Mouse (Mus musculus) neural tube, embryonic 13.5 days (tissue): ENCODE measurements at regions not wholly inside any gene's neighbourhood (a gene's known extent, or its start where the extent isn't known, plus 50 kb on each side); places are given as distances from the start of the nearest gene placed in this dataset.

Source experiments
- ATAC-seq: fragments of 200-750 bp; cut with Nextera tagmentation; 2 replicates; pipeline ENCODE4 v1.8.0; 2017; ENCODE audit warnings: low read depth, mild to moderate bottlenecking, moderate TSS enrichment, moderate library complexity
- H3K27ac ChIP-seq: fragments of 300-500 bp; sonication (generic); replicated peaks from 2 replicates; pipeline ENCODE4 v1.5.1; 2015; ENCODE audit warnings: moderate library complexity, mild to moderate bottlenecking, inconsistent platforms
- H3K27me3 ChIP-seq: fragments of 300-500 bp; sonication (generic); 2 replicates; pipeline ENCODE4 v1.6.1; 2015; ENCODE audit warnings: mild to moderate bottlenecking, inconsistent platforms
- H3K36me3 ChIP-seq: fragments of 300-500 bp; sonication (generic); 2 replicates; pipeline ENCODE4 v1.6.1; 2015; ENCODE audit warnings: mild to moderate bottlenecking, inconsistent platforms
- H3K4me1 ChIP-seq: fragments of 300-500 bp; sonication (generic); replicated peaks from 2 replicates; pipeline ENCODE4 v1.6.1; 2015; ENCODE audit warnings: inconsistent platforms
- H3K4me2 ChIP-seq: fragments of 300-500 bp; sonication (generic); 2 replicates; pipeline ENCODE4 v1.6.1; 2015; ENCODE audit warnings: inconsistent platforms, mild to moderate bottlenecking, moderate library complexity
- H3K4me3 ChIP-seq: fragments of 300-500 bp; sonication (generic); 2 replicates; pipeline ENCODE4 v1.5.1; 2015; ENCODE audit warnings: mild to moderate bottlenecking, inconsistent platforms
- H3K9ac ChIP-seq: fragments of 300-500 bp; sonication (generic); 2 replicates; pipeline ENCODE4 v1.6.1; 2015; ENCODE audit warnings: moderate library complexity, mild to moderate bottlenecking, inconsistent platforms
- H3K9me3 ChIP-seq: fragments of 300-500 bp; sonication (generic); 2 replicates; pipeline ENCODE4 v1.6.1; 2016; ENCODE audit warnings: inconsistent platforms
- WGBS: fragments of 180-500 bp; shearing (Covaris S2); methylation state at CpG from one replicate; pipeline ENCODE4 v1.1.7; 2015; 5-methylcytosine and 5-hydroxymethylcytosine counted together

DNA sequence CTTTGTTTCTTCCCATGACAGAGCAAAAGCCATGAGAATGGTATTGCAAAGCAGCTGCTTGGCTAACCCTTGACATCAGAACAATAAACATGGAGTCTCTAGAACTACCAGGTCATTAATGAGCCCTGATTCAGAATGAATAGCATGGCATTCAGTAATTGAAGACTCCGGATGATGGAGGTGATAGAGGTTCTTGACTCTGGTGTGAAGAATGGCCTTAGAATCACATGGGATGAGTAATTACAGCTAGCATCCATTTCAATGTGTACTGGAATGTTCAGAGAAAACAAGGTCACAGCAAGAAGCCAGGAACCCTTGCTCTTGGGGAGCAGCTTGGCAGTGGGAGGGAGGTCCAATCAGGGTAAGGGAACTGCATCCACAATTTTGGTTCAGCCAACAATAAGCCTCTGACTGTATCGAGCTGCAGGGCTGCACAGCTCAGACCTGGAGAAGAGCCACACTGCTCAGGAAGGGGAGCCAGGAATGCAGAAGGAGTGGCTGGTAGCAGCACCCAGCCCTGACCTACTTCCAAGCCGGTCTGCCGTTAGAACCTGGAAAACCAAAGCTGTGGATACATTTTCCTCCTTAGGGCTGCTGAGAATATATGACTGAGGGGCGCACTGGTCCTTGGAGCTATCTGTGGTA is 275.1 kb downstream of the Maf start:
- no peaks in the 10 kb centered on the region for H3K9me3 ChIP-seq

DNA sequence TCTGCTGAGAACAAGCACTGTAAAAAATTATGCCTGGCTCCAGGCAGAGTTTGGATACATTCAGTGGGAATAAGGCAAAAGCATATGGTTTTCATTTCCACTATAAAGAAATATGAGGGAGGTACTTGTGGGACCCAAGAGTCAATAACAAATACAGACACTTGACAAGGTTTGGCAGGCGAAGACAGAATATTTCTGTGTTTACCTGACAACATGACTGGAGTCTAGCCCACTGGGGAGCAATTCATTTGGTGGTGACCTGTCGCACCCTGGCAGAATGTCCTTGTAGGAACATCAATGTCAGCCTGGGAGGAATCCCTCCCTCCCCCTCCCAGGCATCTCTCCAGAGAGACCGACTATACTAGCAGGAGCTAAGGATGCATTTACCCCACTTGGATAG is 276.8 kb downstream of the Maf start:
- no peak overlapping the region for H3K4me2 ChIP-seq
- H3K27me3 ChIP-seq = peaks cover 4% of the 10 kb centered on the region; the same call in 1 of the 2 replicates
- no peak overlapping the region for H3K9ac ChIP-seq
- peaks cover 14% of the 10 kb centered on the region for H3K4me1 ChIP-seq
- H3K27ac ChIP-seq = no peak overlapping the region
- ATAC-seq = no peak
- 64% methylated on average over 3 of the region's 3 CpGs for WGBS
- no peaks in the 10 kb centered on the region for H3K9me3 ChIP-seq
- H3K36me3 ChIP-seq = no peaks in the 10 kb centered on the region
- H3K4me3 ChIP-seq = no peak overlapping the region

More for the DNA sequence above, 275.1 kb downstream of the Maf start:
- H3K4me1 ChIP-seq = peaks cover 14% of the 10 kb centered on the region
- 68% methylated on average over 5 of the region's 5 CpGs for WGBS
- no peak overlapping the region for H3K4me3 ChIP-seq
- ATAC-seq = no peak
- peaks cover 4% of the 10 kb centered on the region; the same call in 1 of the 2 replicates for H3K27me3 ChIP-seq
- no peak overlapping the region for H3K9ac ChIP-seq
- no peak overlapping the region for H3K27ac ChIP-seq
- no peaks in the 10 kb centered on the region for H3K36me3 ChIP-seq
- no peak overlapping the region for H3K4me2 ChIP-seq

DNA sequence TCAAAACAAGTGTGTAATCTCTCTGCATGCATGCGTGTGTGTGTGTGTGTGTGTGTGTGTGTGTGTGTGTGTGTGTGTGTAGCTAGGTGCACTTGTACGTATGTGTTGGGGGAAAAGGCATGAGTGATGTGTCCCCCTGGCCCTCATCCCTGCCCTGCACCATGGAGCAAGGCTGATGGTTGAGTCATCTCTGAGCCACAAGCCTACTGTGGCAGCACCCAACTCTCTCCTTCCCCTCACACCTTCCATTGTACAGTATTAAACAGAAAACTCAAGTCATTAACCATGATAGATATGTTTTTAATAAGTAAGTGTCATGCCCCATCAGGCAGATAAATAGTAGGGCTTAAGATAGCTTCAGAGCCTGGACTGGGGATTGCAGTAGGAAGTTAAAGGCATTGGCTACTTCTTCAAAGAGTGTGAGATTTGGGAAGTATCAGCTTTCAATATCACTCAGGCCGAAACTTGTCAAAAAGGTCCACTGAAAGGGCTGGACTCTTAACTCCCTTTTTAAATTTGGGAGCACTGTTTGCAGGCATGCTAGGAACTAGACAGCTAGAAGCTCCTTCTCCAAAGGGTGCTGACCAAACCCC is 278.2 kb downstream of the Maf start:
- Histone ChIP-seq H3K4me2 (no peak overlapping the region), H3K9me3 (no peaks in the 10 kb centered on the region), H3K27me3 (peaks cover 4% of the 10 kb centered on the region; the same call in 1 of the 2 replicates), H3K9ac (no peak overlapping the region), H3K27ac (no peak overlapping the region), H3K36me3 (no peaks in the 10 kb centered on the region), H3K4me3 (no peak overlapping the region), H3K4me1 (peaks cover 14% of the 10 kb centered on the region)
- no peak for ATAC-seq
- 89% methylated on average over 3 of the region's 3 CpGs for WGBS

DNA sequence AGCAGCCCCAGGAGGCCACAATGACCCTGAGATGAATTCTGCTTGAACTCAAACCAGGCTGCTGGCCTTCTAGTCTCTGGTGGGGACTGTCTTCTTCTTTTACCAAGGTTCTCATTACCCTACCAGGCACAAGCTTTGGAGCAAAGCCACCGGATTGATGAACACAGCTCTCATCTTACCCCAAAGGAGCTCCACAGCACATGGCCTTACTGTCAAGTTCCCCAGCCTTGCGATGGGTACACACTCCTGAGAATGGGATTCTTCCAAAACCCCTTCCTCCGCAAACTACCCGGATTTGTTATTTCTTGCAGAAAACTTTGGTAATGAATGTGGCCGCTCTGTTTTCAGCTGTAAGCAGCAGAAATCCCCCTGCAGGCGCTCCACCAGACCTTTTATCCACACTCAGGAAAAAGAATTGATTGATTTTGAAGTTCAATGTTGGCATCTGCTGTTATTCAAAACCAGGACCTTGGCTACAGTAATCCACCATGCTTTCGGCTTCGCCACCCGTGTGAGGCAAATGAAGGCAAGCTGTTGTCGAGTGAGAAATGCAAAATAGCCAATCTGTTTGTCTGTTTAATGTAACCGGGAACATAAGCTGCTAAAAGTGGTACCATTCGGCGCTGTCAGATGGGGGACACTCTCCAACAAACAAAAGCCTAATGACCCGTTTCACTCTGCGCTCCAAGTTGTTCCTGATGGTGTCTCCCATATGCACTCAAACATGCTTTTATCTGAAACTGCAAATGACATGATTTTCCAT is 278.9 kb downstream of the Maf start:
- H3K4me2 ChIP-seq = no peak overlapping the region
- peaks cover 14% of the 10 kb centered on the region for H3K4me1 ChIP-seq
- H3K27ac ChIP-seq = peak overlapping the region; percentile 23; the same call in 1 of the 2 replicates
- 70% methylated on average over 15 of the region's 15 CpGs for WGBS
- H3K36me3 ChIP-seq = no peaks in the 10 kb centered on the region
- no peak for ATAC-seq
- H3K9me3 ChIP-seq = no peaks in the 10 kb centered on the region
- peaks cover 4% of the 10 kb centered on the region; the same call in 1 of the 2 replicates for H3K27me3 ChIP-seq
- H3K4me3 ChIP-seq = no peak overlapping the region
- no peak overlapping the region for H3K9ac ChIP-seq

DNA sequence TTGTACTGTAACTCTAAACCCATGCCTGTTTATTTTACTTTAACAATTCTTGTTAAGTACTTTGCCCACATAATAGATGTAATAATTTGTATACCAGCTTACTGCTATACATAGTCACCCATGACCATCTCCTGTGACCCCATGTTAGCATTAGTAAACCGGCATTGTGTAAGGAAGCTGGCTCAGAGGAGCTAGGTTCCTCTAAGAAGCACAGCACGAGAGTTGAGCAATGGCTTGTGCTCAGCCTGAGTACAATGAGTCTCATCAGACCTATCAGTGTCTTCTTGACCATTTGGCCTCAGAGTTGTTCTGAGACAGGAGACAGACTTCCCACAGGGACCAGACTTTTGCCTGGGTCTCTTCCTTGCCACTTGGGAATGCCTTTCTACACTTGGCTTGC is 279.6 kb downstream of the Maf start:
- peaks cover 4% of the 10 kb centered on the region; the same call in 1 of the 2 replicates for H3K27me3 ChIP-seq
- peak overlapping the region; percentile 23; the same call in 1 of the 2 replicates for H3K27ac ChIP-seq
- no peaks in the 10 kb centered on the region for H3K36me3 ChIP-seq
- H3K4me3 ChIP-seq = no peak overlapping the region
- 84% methylated on average over 2 of the region's 2 CpGs for WGBS
- no peaks in the 10 kb centered on the region for H3K9me3 ChIP-seq
- no peak overlapping the region for H3K9ac ChIP-seq
- ATAC-seq = no peak
- H3K4me1 ChIP-seq = peaks cover 14% of the 10 kb centered on the region
- no peak overlapping the region for H3K4me2 ChIP-seq

DNA sequence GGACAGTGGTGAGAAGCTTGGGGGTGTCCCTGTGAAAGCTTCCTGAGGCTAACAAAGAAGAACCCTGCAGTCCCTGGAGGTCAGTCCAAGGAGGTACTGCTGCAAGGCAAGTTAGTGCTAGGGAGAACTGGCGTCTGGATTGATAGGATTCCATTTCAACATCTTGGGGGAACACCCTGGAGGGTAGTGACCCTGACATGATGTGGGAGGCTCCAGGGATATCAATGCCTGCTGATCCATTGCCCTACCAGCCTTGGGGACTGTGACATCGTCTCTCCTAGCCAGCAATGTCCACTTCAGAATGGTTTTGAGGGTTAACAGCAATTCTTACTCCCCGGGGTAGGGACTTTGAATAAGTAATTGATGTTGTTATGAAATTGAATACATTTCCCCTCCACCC is 280.1 kb downstream of the Maf start:
- Histone ChIP-seq H3K4me2 (no peak overlapping the region), H3K4me3 (no peak overlapping the region), H3K9ac (no peak overlapping the region), H3K27ac (no peak overlapping the region), H3K4me1 (peaks cover 11% of the 10 kb centered on the region), H3K9me3 (no peaks in the 10 kb centered on the region), H3K36me3 (no peaks in the 10 kb centered on the region), H3K27me3 (peaks cover 4% of the 10 kb centered on the region; the same call in 1 of the 2 replicates)
- WGBS = 72% methylated on average over 3 of the region's 3 CpGs
- no peak for ATAC-seq

DNA sequence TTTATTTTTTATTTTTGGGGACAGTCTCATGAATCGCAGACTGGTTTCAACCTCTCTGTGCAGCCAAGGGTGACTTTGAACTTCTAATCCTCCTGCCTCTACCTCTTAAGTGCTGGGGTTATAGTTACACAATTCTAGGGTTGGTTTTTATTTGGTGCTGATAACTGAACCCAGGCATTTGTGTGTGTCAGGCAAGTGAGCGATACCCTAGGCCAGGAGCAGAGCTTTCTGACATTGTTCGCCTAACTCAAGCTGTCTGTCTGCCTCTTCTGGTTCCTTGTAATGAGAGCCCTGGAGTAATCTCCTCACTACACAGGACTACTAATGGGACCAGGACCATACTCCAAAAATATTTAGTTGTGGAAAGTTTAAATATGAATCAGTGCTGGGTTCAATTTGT is 281.1 kb downstream of the Maf start:
- 90% methylated on average over 3 of the region's 3 CpGs for WGBS
- Histone ChIP-seq H3K9me3 (no peaks in the 10 kb centered on the region), H3K36me3 (no peaks in the 10 kb centered on the region), H3K9ac (no peak overlapping the region), H3K4me3 (no peak overlapping the region), H3K4me2 (no peak overlapping the region), H3K27me3 (peaks cover 4% of the 10 kb centered on the region; the same call in 1 of the 2 replicates), H3K4me1 (peaks cover 9% of the 10 kb centered on the region), H3K27ac (no peak overlapping the region)
- no peak for ATAC-seq

DNA sequence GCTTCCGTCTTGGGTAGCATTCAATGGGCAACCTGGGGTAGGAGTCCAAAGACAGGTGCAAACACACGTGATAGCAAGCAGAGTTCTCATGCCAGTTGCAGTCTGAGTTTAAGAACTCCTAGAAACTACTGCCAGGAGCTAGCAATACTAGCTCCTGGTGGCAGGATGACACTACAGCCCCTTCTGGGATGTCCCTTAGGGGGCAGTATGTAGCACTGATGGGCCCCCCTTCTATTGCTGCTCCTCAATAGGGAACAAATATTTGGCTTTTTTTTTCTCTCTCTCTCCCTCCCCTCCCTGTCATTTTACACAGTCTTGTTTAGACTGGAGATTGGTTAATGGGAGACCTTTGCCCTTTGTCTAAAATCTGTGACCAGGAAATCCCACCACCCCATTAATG is 282.2 kb downstream of the Maf start:
- Histone ChIP-seq H3K27me3 (peaks cover 4% of the 10 kb centered on the region; the same call in 1 of the 2 replicates), H3K9ac (no peak overlapping the region), H3K4me3 (no peak overlapping the region), H3K27ac (no peak overlapping the region), H3K9me3 (no peaks in the 10 kb centered on the region), H3K4me1 (peaks cover 9% of the 10 kb centered on the region), H3K4me2 (no peak overlapping the region), H3K36me3 (no peaks in the 10 kb centered on the region)
- ATAC-seq = no peak
- 68% methylated on average over 2 of the region's 2 CpGs for WGBS

GRCm38 (mm10) chr8:115423682-115424081 is 283.9 kb downstream of the Maf start:
- no peaks in the 10 kb centered on the region for H3K9me3 ChIP-seq
- ATAC-seq = no peak
- peaks cover 6% of the 10 kb centered on the region for H3K4me1 ChIP-seq
- H3K27ac ChIP-seq = no peak overlapping the region
- H3K9ac ChIP-seq = no peak overlapping the region
- peaks cover 4% of the 10 kb centered on the region; the same call in 1 of the 2 replicates for H3K27me3 ChIP-seq
- H3K4me3 ChIP-seq = no peak overlapping the region
- WGBS = 87% methylated on average over 2 of the region's 2 CpGs
- no peaks in the 10 kb centered on the region for H3K36me3 ChIP-seq
- H3K4me2 ChIP-seq = no peak overlapping the region

DNA sequence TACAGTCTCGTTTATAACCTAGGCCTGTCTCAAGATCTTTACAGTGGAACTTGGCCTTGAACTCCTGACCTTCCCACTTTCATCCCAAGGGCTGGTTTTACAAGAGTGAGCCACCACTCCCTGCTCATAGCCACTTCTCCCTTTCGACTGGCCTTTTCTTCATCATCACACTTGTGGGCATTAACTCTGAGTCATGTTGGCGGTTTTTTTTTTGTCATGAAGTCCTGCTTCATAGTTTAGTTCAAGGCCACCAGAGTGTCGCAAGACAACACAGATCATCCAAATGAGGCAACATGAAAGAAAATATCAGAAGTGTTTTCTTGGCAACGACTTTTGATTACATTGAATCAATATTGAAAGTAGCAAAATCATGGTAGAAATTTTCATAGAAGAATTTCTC is 284.5 kb downstream of the Maf start:
- 92% methylated on average over 5 of the region's 5 CpGs for WGBS

GRCm38 (mm10) chr8:115420536-115420935 is 287.1 kb downstream of the Maf start:
- Histone ChIP-seq H3K27ac (no peak overlapping the region), H3K4me3 (no peak overlapping the region), H3K36me3 (no peaks in the 10 kb centered on the region), H3K9me3 (no peaks in the 10 kb centered on the region), H3K27me3 (no peaks in the 10 kb centered on the region), H3K9ac (no peak overlapping the region), H3K4me1 (no peaks in the 10 kb centered on the region), H3K4me2 (no peak overlapping the region)
- 86% methylated on average over 3 of the region's 3 CpGs for WGBS
- no peak for ATAC-seq

More for the DNA sequence above, 284.5 kb downstream of the Maf start:
- no peak overlapping the region for H3K27ac ChIP-seq
- H3K36me3 ChIP-seq = no peaks in the 10 kb centered on the region
- ATAC-seq = no peak
- H3K4me2 ChIP-seq = no peak overlapping the region
- no peak overlapping the region for H3K4me3 ChIP-seq
- no peak overlapping the region for H3K9ac ChIP-seq
- no peaks in the 10 kb centered on the region for H3K27me3 ChIP-seq
- H3K9me3 ChIP-seq = no peaks in the 10 kb centered on the region
- no peaks in the 10 kb centered on the region for H3K4me1 ChIP-seq

GRCm38 (mm10) chr8:115420131-115420530 is 287.5 kb downstream of the Maf start:
- Histone ChIP-seq H3K27ac (no peak overlapping the region), H3K27me3 (no peaks in the 10 kb centered on the region), H3K4me3 (no peak overlapping the region), H3K4me2 (no peak overlapping the region), H3K4me1 (no peaks in the 10 kb centered on the region), H3K36me3 (no peaks in the 10 kb centered on the region), H3K9me3 (no peaks in the 10 kb centered on the region), H3K9ac (no peak overlapping the region)
- 50% methylated on average over 6 of the region's 6 CpGs for WGBS
- no peak for ATAC-seq
